Mouse (Mus musculus) macrophage (primary cell): Measurements from ENCODE around the gene Gm42715. TPM values are rescaled to one million over a fixed set of nuclear protein-coding genes. Genes with fewer than 3 reads are reported as not detected.
A peak's percentile ranks its signal among the peaks of the same experiment; 100 is the strongest.

Experiments
- H3K27ac ChIP-seq: fragments of 350-480 bp; formaldehyde crosslinking; 2 replicates; pipeline ENCODE4 v1.9.0; 2021
- H3K36me3 ChIP-seq: fragments of 350-480 bp; formaldehyde crosslinking; 2 replicates; pipeline ENCODE4 v1.9.0; 2021; ENCODE audit errors: inconsistent target
- H3K4me3 ChIP-seq: fragments of 350-480 bp; formaldehyde crosslinking; 2 replicates; pipeline ENCODE4 v1.9.0; 2021; ENCODE audit errors: inconsistent target
- H3K79me2 ChIP-seq: fragments of 350-480 bp; formaldehyde crosslinking; 2 replicates; pipeline ENCODE4 v1.9.0; 2021; ENCODE audit errors: inconsistent target
- WGBS: methylation state at CpG from one replicate; pipeline ENCODE4 v1.1.7; 2026; ENCODE audit warnings: inconsistent platforms; ENCODE audit not compliant: missing documents; 5-methylcytosine and 5-hydroxymethylcytosine counted together
- polyA plus RNA-seq: library from polyadenylated mRNA; stranded (reverse); fragments of 250-400 nt; gene quantifications from 3 replicates; pipeline ENCODE4 v1.2.4, GENCODE M21; 2018; ENCODE audit warnings: inconsistent platforms

The Gm42715 gene
- polyA plus RNA-seq, 1 experiment from 2014 or later = 13.1 TPM

- no peak overlapping the region for H3K27ac ChIP-seq
- H3K36me3 ChIP-seq = peaks cover 28% of the 10 kb centered on the region
- 62% methylated on average over 7 of the region's 7 CpGs for WGBS
- H3K4me3 ChIP-seq = no peak overlapping the region
- H3K79me2 ChIP-seq = peaks cover 15% of the 10 kb centered on the region
Observed at GRCm38 (mm10) chr7:127585031-127585430, 65.6 kb downstream of the Gm42715 start.

GRCm38 (mm10) chr7:127586149-127586548 lies 66.8 kb downstream of the Gm42715 start:
- Histone ChIP-seq H3K79me2 (peaks cover 22% of the 10 kb centered on the region), H3K4me3 (no peak overlapping the region), H3K27ac (no peak overlapping the region), H3K36me3 (peaks cover 35% of the 10 kb centered on the region)
- WGBS = 97% methylated on average over 5 of the region's 6 CpGs

- whole genome bisulfite sequencing = 76% methylated on average over 5 of the region's 5 CpGs
- Histone ChIP-seq H3K4me3 (peak overlapping the region; percentile 74), H3K36me3 (peaks cover 39% of the 10 kb centered on the region), H3K27ac (no peak overlapping the region), H3K79me2 (peaks cover 22% of the 10 kb centered on the region)
Observed at GRCm38 (mm10) chr7:127587196-127587595, 67.8 kb downstream of the Gm42715 start.

GRCm38 (mm10) chr7:127588011-127588871 lies 68.9 kb downstream of the Gm42715 start, which contains the start of the genes Ccdc189 and Rnf40:
Gene Ccdc189, minus strand, starts transcription at chr7:127588595.
Gene Rnf40, plus strand, starts transcription at chr7:127588767.
- H3K36me3 ChIP-seq = peaks cover 39% of the 10 kb centered on the region

GRCm38 (mm10) chr7:127588901-127589300 lies 69.5 kb downstream of the Gm42715 start:
- Histone ChIP-seq H3K79me2 (peaks cover 22% of the 10 kb centered on the region), H3K27ac (peak overlapping the region; percentile 25), H3K36me3 (peaks cover 39% of the 10 kb centered on the region), H3K4me3 (peak overlapping the region; percentile 74)
- 5% methylated on average over 27 of the region's 29 CpGs for WGBS

More at GRCm38 (mm10) chr7:127588011-127588871, 68.9 kb downstream of the Gm42715 start, which contains the start of the genes Ccdc189 and Rnf40:
- peak within 1 kb of the TSS; percentile 28 for H3K27ac ChIP-seq
- H3K79me2 ChIP-seq = peaks cover 22% of the 10 kb centered on the region
- peak within 1 kb of the TSS; percentile 74 for H3K4me3 ChIP-seq
- 0% methylated on average over 50 of the region's 50 CpGs for WGBS

GRCm38 (mm10) chr7:127589637-127590036 lies 70.3 kb downstream of the Gm42715 start:
- Histone ChIP-seq H3K27ac (no peak overlapping the region), H3K36me3 (peaks cover 45% of the 10 kb centered on the region), H3K79me2 (peaks cover 22% of the 10 kb centered on the region), H3K4me3 (peak overlapping the region; percentile 74; the same call in 1 of the 2 replicates)
- 86% methylated on average over 9 of the region's 9 CpGs for WGBS

- Histone ChIP-seq H3K4me3 (no peak overlapping the region), H3K27ac (no peak overlapping the region), H3K36me3 (peaks cover 60% of the 10 kb centered on the region), H3K79me2 (peaks cover 22% of the 10 kb centered on the region)
- 98% methylated on average over 10 of the region's 10 CpGs for WGBS
Observed at GRCm38 (mm10) chr7:127591108-127591507, 71.7 kb downstream of the Gm42715 start.

- H3K4me3 ChIP-seq = no peak overlapping the region
- peaks cover 22% of the 10 kb centered on the region for H3K79me2 ChIP-seq
- H3K27ac ChIP-seq = no peak overlapping the region
- H3K36me3 ChIP-seq = peaks cover 75% of the 10 kb centered on the region
- WGBS = 93% methylated on average over 14 of the region's 14 CpGs
Observed at GRCm38 (mm10) chr7:127592575-127592974, 73.2 kb downstream of the Gm42715 start.

- no peak overlapping the region for H3K27ac ChIP-seq
- H3K79me2 ChIP-seq = no peaks in the 10 kb centered on the region
- WGBS = 94% methylated on average over 17 of the region's 17 CpGs
- H3K4me3 ChIP-seq = no peak overlapping the region
- H3K36me3 ChIP-seq = peaks cover 93% of the 10 kb centered on the region
Observed at GRCm38 (mm10) chr7:127596747-127597146, 77.4 kb downstream of the Gm42715 start.

GRCm38 (mm10) chr7:127600612-127601011 lies 81.2 kb downstream of the Gm42715 start:
- no peaks in the 10 kb centered on the region for H3K79me2 ChIP-seq
- no peak overlapping the region for H3K4me3 ChIP-seq
- WGBS = 98% methylated on average over 4 of the region's 7 CpGs
- no peak overlapping the region for H3K27ac ChIP-seq
- H3K36me3 ChIP-seq = peaks cover 75% of the 10 kb centered on the region

GRCm38 (mm10) chr7:127601735-127602134 lies 82.4 kb downstream of the Gm42715 start:
- H3K4me3 ChIP-seq = no peak overlapping the region
- WGBS = 91% methylated on average over 4 of the region's 4 CpGs
- H3K27ac ChIP-seq = no peak overlapping the region
- H3K79me2 ChIP-seq = no peaks in the 10 kb centered on the region
- H3K36me3 ChIP-seq = peaks cover 64% of the 10 kb centered on the region

GRCm38 (mm10) chr7:127602903-127603302 lies 83.5 kb downstream of the Gm42715 start:
- Histone ChIP-seq H3K27ac (no peak overlapping the region), H3K4me3 (no peak overlapping the region), H3K36me3 (peaks cover 52% of the 10 kb centered on the region), H3K79me2 (no peaks in the 10 kb centered on the region)
- WGBS = 91% methylated on average over 2 of the region's 2 CpGs

GRCm38 (mm10) chr7:127604256-127604655 lies 84.9 kb downstream of the Gm42715 start:
- H3K27ac ChIP-seq = no peak overlapping the region
- 67% methylated on average over 10 of the region's 10 CpGs for WGBS
- peaks cover 41% of the 10 kb centered on the region for H3K36me3 ChIP-seq
- no peaks in the 10 kb centered on the region for H3K79me2 ChIP-seq
- no peak overlapping the region for H3K4me3 ChIP-seq

GRCm38 (mm10) chr7:127607150-127607549 lies 87.8 kb downstream of the Gm42715 start:
- H3K79me2 ChIP-seq = no peaks in the 10 kb centered on the region
- H3K27ac ChIP-seq = no peak overlapping the region
- 77% methylated on average over 6 of the region's 6 CpGs for WGBS
- H3K36me3 ChIP-seq = peaks cover 40% of the 10 kb centered on the region; the same call in 1 of the 2 replicates
- H3K4me3 ChIP-seq = no peak overlapping the region

- Histone ChIP-seq H3K79me2 (no peaks in the 10 kb centered on the region), H3K36me3 (peaks cover 28% of the 10 kb centered on the region; the same call in 1 of the 2 replicates), H3K27ac (no peak overlapping the region), H3K4me3 (no peak overlapping the region)
- WGBS = 96% methylated on average over 28 of the region's 29 CpGs
Observed at GRCm38 (mm10) chr7:127611011-127611410, 91.6 kb downstream of the Gm42715 start.
